Mouse (Mus musculus) T-helper 1 cell (primary cell): ENCODE results near the gene A930004D18Rik.

Source experiments
- in situ Hi-C: fragments of 300-600 bp; cut with MboI, MseI; formaldehyde crosslinking; loops from one replicate; pipeline ENCODE4 v1.15.1; 2025; ENCODE audit warnings: high pct_unique_total_duplicates

Gene A930004D18Rik

GRCm38 (mm10) chr2:18037491-18037890, at the start of gene A930004D18Rik:
Gene A930004D18Rik (minus strand): TSS chr2:18037737.
- in situ Hi-C loops: no loop called here

GRCm38 (mm10) chr2:18080182-18080860, 42.8 kb upstream of the A930004D18Rik start:
- in situ Hi-C loops: no loop called here

GRCm38 (mm10) chr2:18071947-18072346, 34.4 kb upstream of the A930004D18Rik start:
- in situ Hi-C loops: no loop called here

- in situ Hi-C loops: no loop called here
Measured at GRCm38 (mm10) chr2:18068071-18068796, 30.7 kb upstream of the A930004D18Rik start.

GRCm38 (mm10) chr2:18066436-18066835, 28.9 kb upstream of the A930004D18Rik start:
- in situ Hi-C loops: no loop called here

GRCm38 (mm10) chr2:18065708-18066030, 28.1 kb upstream of the A930004D18Rik start:
- in situ Hi-C loops: no loop called here

GRCm38 (mm10) chr2:18064941-18065707, 27.6 kb upstream of the A930004D18Rik start:
- in situ Hi-C loops: no loop called here

GRCm38 (mm10) chr2:18064356-18064858, 26.9 kb upstream of the A930004D18Rik start:
- in situ Hi-C loops: no loop called here

GRCm38 (mm10) chr2:18063763-18064251, 26.3 kb upstream of the A930004D18Rik start:
- in situ Hi-C loops: no loop called here

GRCm38 (mm10) chr2:18060396-18060795, 22.9 kb upstream of the A930004D18Rik start:
- in situ Hi-C loops: no loop called here

GRCm38 (mm10) chr2:18059891-18060290, 22.4 kb upstream of the A930004D18Rik start:
- in situ Hi-C loops: loop anchor here (5.0 kb wide), 1 partner anchor 622 kb away; no protein-coding TSS in a partner anchor

GRCm38 (mm10) chr2:18059063-18059462, 21.5 kb upstream of the A930004D18Rik start:
- in situ Hi-C loops: loop anchor here (5.0 kb wide), 1 partner anchor 623 kb away; no protein-coding TSS in a partner anchor

- in situ Hi-C loops: loop anchor here (5.0 kb wide), 1 partner anchor 624 kb away; no protein-coding TSS in a partner anchor
Measured at GRCm38 (mm10) chr2:18058146-18058708, 20.7 kb upstream of the A930004D18Rik start.

- in situ Hi-C loops: loop anchor here (5.0 kb wide), 1 partner anchor 625 kb away; no protein-coding TSS in a partner anchor
Measured at GRCm38 (mm10) chr2:18057336-18058145, 20.0 kb upstream of the A930004D18Rik start.

GRCm38 (mm10) chr2:18056786-18057255, 19.3 kb upstream of the A930004D18Rik start:
- in situ Hi-C loops: loop anchor here (5.0 kb wide), 1 partner anchor 625 kb away; no protein-coding TSS in a partner anchor

- in situ Hi-C loops: loop anchor here (5.0 kb wide), 1 partner anchor 626 kb away; no protein-coding TSS in a partner anchor
Measured at GRCm38 (mm10) chr2:18055929-18056785, 18.6 kb upstream of the A930004D18Rik start.

- in situ Hi-C loops: loop anchor here (5.0 kb wide), 1 partner anchor 627 kb away; no protein-coding TSS in a partner anchor
Measured at GRCm38 (mm10) chr2:18055016-18055928, 17.7 kb upstream of the A930004D18Rik start, which contains the start of gene Mllt10. Gene Mllt10 (plus strand): TSS chr2:18055237.

GRCm38 (mm10) chr2:18053951-18054530, 16.5 kb upstream of the A930004D18Rik start:
- in situ Hi-C loops: no loop called here
